Mouse (Mus musculus) urinary bladder, postnatal 36 days (tissue): Measurements from ENCODE around the gene Mas1.
"Not testable (repeated sequence)": the region's sequence is repeated elsewhere in the genome, so short reads cannot be mapped to it uniquely, and the experiment has no call there.

Experiments used
- DNase-seq, 2 experiments: peaks; one replicate each; pipeline ENCODE4 v3.0.0; 2022; ENCODE audit warnings: low spot score in 2 of 2, mixed read lengths in 1 of 2

Gene Mas1

DNA sequence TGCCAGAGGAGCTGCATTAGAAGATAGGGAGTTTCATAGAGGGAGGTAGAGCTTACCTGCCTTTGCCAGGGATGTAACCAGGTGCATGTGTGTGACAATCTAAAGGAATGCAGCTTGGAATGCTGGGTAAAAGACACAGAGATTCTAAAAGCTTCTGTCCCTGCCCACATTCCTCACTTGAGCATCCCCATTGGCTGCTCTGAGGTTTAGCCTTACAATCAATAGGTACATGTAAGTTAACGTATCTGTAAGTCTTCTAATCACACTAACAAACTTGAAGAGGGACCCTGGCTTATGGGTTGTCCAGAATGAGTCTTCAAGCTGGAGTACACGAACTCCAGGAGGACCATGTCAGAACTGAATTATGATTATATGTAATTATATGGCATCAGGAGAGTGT lies at the start of gene Mas1:
Mas1 (minus strand) TSS at position 101 of the 400 bp plus-strand sequence.
- no peak for DNase-seq

DNA sequence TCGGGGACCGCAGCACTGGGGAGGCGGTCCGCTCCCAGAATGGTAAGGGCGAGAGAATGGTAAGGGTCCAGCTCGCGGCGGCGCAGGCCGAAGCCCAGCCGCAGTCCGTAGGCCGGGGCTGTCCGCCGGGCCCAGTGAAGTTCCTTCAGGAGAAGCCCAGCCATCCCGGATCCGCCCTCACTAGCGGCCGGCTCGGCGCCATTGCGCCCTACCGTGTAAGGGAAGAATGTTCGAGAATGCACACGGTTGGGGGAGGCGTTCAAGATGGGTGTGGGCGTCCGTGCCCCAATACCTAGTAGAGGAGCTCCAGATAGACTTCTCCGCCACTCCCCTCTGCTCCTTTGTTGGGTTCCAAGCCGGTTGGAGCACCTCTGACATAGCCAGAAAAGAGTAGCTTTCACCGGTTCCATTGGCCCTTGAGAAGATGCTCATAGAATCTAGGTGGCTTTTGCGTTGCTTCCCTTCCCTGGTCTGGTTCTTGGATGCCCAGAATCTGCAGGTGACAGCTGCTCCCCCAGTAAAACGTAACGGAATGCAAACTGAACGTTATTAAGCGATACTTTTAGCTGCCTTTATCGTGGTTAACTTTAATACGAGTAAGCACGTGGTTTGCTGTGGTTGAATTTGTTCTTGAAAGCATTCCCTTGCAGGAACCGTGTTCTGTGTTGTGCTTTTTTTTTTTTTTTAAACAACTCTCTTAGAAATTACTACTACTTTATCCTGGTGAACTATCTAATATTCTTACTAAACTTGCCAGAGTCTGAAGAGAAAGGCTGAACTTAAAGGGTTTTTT lies 48.8 kb upstream of the Mas1 start:
- peak in 1 of 2 experiments; percentile 45 for DNase-seq

DNA sequence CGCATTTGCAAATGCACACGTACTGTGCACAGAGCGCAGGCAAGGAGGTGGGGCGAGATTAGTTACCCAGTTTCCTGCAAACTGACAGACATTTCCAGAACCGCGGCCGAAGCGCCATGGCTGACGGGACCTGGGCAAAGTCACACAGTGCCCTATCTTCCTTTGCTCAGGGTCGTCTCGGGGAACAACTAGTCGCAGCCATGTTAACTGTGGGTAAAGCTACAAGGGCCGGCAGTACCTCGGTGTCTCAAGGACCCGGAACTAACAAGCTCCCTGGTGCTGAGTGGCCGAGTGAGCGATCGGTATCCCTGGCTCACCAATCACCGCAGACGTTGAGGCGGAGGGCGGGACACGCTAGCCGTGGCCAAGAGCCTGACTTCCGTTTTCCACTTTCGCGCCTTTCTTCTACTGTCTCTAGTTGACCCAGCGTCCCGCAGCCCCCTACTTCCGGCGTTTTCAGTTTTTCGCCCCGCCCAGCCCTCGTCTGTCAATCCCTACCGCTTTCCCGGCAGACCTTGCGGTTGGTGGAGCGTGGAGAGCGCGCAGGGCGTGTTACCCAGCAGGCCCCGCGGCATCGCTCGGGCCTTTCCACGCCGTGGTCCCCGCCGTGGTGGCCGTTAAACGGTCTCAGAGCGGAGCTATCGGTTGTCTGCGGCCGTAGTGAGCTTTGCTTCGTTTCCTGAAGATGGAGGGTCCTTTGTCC lies 48.1 kb upstream of the Mas1 start, which contains the start of gene Mrpl18:
Mrpl18 (minus strand) TSS at position 465 of the 703 bp plus-strand sequence.
- peak; percentile 98 to 99 for DNase-seq

DNA sequence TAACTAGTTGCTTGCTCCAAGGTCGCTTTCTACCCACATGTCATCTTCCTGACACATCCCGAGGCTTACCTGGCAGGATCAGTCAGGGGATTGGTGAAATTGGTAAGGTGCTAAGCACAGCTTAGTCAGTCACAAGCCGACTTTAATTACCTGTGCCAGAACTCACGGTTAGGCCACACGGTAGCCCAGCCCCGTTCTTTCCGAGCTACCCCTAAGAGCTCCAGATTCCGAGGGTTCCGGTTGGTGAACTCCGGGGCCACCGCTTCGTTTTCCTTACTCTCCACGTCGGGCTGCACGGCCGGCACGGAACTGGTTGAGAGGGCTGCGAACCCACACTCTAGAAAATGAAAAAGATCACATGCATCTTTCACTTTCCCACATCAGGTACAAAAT lies 47.5 kb upstream of the Mas1 start, which contains the start of gene Tcp1:
Tcp1 (plus strand) TSS at position 214 of the 393 bp plus-strand sequence.
- DNase-seq: no peak

DNA sequence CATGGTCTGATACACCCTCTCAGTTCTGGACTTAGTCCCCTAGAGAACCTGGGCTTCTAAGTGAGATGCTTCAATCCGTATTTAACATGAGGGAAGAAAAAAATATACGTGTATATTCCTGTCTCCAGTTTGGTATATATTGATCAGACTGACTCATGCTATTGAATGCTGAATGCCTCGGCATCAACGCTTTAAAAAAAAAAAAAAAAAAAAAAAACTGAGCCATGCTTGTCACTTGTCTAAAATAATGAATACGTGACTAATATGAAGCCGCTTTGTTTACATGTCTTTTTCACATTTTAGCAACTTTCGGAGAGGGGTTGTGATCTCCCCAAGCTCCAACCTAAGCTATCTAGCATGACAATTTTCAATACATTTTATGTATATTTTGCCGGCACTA lies 42.4 kb upstream of the Mas1 start:
- no peak for DNase-seq

DNA sequence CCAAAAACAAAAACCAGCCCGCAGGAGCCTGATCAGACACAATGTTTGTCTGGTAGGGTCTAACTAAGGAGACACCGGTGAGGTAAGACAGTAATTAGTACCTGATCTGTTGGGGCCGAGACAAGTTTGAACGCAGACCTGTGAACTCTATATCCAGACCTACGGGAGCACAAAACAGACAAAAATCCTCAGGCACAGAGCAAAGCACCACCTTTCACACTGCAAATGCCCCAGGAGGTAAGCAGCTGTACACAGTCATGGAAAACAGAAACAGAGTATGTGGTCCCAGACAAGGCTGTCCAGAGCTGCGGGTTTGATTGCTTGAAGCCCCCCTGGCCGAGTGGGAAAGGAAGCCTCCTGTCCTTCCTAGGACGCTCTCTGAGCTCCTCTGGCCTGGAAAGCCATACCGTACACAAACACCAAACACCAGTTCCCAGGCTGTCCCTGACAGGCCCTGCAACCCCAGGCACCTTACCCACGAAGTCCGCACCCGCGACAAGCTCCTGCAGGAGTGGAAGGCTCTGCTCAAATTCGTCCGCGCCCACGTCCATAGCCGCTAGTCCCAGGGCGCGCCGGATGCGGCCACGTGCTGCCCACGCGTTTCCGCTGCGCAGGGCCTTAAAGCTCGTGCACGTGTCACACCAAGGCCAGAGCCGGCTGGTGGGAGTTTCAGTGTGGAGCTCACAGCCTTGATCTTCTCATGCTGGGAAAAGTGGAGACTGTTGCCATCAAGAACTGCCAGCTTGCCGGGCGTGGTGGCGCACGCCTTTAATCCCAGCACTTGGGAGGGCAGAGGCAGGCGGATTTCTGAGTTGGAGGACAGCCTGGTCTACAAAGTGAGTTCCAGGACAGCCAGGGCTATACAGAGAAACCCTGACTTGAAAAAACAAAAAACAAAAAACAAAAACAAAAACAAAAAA lies 41.7 kb upstream of the Mas1 start, which contains the start of gene Pnldc1:
Pnldc1 (minus strand) TSS at position 870 of the 920 bp plus-strand sequence.
- DNase-seq: no peak

DNA sequence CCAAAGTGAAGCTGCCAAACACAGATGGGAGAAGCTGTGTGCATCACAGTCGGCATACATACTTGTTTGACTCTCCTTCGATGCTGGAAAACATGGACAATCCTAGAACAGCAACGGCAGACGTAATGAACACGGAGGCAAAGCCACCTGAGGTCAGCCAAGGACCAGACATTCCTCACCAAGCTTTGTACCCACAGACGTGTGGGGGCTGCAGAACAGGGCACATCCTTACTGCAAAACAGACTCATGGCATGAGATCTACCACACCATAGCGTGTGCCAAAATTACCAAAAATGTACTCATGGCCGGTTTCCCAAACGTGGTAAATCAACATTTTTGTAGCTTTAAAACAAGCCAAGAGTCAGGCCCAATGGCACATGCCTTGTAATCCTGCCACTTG lies 38.5 kb upstream of the Mas1 start:
- DNase-seq: no peak

DNA sequence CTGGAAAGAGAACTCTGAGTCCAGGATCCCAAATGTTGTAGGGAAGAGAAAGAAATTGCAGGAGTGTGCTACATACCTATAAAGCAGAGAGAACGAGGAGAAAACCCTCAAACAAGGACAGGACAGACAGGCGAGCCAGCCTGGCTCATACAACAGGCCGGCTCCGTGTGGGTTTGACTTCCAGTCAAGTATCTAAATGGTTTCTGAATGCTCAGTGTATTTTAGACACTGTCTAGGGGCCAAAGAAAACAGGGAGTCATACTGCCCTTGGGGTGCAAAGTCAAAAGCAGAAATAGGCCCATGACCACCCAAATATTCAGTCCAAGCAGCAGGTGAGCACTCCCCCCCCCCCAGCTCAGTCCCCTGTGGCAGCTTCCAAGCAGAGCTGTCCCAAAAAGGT lies 37.9 kb upstream of the Mas1 start:
- DNase-seq: no peak

DNA sequence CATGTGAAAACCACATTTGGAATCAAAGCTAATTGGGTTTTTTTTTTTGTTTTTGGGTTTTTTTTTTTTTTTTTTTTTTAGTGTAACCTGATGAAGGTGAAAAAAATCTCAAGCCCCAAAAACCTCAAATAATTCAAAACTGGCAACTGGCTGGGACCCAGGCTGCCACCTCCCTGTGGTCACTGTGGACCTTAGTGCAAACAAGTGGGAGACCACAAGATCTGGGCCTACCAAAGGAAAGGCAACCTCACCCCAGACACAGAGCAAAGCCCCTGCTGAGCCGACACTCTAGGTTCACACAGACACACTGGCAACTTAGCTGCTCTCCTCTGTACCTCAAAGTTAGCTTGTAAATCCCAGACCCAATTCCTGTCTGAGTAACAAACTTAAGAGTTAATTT lies 36.4 kb upstream of the Mas1 start:
- no peak for DNase-seq

DNA sequence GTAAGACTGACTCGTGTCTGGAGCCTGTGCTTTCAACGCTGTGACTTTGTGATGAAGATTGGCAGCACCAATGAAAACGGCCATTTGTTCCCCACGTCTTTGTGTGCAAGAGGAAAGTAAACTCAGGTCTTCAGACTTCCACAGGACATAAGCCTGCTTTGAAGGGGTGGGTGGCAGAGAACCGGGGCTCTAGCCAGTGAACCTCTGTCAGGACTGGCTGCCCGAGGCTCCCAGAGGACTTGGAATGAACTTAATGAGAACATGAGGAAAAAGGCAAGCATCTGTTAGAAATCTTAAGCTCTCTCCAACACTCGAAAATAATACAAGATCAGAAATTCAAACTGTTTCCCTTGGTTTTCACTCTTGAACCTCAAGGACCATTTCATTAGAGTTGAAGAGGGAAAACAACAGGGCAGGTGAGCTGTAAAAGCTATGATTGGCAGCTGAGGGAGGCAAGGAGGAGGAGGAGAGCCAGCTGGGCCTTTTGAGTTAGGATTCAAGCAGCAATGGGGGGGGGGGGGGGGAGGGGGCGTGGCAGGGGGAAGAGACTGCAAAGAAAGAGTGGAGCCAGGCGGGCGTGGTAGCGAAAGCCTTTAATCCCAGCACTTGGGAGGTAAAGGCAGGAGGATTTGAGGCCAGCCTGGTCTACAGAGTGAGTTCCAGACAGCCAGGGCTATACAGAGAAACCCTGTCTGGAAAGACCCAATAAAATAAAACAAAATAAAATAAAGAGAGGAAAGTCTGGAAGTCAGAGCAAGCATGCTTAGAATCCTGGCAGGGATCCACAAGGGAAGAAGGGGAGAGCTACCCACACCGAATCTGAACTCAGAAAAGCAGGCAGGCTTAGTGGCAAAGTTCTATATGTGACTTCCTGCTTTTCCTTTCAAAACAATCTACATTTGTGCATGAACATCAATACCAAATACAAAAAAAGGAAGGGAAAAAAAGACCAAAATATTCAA lies 35.7 kb upstream of the Mas1 start:
- no peak for DNase-seq

DNA sequence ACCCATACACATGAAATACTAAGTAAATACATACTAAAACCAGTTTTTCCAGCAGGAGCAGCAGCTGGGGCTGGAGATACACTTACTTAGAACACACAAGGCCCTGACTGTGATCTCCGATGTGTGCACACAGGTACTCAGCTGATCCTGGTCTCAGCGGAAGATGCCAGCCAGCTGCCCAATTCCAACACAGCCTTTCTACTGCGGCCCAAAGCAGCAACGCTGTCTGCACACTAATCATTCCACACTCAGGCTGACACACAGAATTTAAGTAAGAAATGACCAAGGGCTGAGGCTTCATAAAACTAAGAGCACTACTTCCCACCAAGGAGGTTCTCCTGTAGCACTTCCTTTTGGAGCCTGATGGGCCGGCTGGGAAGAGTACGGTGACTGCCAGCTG lies 34.3 kb upstream of the Mas1 start:
- DNase-seq: no peak

DNA sequence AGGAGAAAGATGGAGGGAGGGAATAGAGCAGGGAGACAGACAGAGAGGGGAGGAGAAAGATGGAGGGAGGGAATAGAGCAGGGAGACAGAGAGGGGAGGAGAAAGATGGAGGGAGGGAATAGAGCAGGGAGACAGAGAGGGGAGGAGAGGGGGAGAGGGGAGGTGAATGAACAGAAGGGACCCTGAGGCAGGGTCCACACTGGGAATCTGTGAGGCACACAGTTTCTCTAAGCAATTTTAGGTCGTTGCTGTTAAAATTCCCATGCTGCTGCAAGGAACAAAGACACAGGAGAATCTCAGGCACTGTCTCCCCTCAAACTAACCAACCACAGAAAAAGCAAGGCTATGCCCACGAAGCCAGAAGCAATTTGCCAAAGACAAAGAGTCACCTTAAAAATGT lies 30.7 kb upstream of the Mas1 start:
- DNase-seq: not testable (repeated sequence)

DNA sequence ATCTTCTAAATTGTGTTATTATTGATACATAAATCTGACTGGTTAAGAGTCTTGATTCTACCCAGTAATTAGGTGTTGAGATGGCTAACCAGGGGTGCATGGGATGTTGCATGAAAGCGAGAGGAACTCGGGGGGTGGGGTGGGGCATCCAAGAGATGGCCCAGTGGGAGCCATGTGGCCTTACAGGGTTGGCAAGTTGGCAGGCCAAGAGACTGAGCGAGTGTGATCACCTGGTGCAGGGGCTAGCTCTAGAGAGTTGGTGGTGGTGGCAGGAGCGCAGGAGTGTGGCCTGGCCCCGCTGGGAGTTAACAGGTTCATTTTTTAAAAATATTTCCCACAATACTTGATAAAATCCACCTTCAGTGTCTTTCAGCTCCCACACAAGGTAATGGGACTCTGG lies 29.7 kb upstream of the Mas1 start:
- no peak for DNase-seq

DNA sequence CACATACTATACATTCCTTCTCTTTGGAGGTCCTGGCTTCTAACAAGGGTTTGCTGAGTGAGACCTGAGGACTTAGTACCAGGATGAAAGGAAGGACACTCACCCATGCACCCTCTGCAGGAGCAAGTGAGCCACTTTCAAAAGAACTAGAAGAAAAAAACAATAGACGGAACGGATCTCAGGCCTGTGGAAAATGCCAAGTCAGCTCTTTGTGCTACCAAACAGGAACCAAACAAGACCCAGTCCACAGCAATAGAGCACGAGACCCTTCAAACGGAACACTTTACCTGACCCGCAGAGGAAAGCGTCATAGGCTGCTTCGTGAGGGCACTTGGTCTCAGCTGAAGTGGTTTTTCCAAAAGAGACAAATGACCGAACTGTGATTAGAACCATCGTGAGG lies 24.1 kb upstream of the Mas1 start:
- DNase-seq: no peak

DNA sequence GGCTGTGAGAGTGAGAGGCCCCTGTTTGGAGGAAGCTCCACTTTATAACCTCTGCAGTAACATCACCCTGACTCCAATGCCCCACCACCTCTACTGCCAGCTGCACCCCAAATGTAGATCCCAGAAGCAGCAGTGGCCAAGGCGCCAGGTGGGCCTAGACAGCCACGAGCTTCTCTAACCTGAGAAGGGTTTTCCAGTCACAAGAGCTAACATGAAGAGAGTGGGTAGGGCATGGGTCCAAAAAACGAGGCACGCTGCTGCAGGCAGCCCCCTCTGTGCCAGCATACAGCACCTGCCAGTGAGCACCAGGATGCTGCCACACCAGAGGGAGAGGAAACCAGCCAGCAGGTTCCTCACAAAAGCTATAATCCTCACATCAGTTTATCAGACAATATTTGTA lies 23.1 kb upstream of the Mas1 start:
- no peak for DNase-seq

DNA sequence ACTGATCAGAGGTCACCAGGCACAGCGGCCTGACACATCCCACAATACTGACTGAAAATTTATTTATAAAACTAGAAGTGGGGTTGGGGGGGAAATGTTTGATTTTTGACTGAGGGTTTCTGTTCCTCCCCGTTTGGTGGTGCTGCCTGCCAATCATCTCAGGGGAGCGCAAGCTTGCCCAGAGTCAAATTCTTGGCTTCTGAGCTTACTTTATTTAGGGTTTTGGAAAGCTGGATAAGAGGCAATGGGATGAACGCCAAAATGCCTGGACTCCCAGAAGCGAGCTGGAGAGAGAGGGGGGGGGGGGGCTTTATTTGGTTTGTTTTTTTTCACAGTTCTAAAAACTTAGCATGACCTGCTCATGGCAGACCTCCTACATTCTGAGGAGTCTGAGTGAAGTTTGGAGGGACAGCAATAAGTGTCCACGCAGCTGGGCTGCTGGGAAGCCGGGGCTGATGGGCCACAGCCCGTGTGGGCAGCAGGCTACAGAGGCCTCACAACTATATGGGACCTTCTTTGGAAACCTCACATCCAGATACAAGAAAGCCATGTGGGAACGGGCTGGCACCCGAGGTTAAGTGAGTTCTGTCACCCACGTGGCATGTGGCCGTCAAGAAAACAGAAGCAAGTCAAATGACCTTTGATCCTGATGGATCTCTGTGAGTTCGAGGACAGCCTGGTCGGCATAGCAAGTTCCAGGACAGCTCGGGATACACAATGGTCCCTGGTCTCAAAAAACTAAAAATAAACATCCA lies 19.3 kb upstream of the Mas1 start:
- no peak for DNase-seq

DNA sequence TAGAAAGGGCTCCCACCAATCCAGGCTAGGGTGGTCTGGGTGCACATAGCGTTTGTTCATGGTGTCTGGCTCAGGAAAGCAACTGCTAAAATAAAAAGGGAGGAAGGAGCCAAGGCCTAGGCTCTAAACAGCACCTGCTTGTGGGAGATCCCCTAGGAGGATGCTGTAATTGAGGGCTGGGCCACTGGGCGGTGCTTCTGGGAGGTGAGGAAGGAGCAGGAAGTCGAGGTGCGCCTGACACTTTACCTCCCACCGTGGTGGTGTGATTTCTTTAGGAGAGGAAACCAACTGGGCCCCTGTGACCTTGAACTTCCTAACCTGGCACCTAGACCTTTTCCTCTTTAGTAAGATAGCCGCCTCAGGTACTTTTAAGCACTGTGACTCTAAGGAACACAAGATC lies 18.7 kb upstream of the Mas1 start:
- no peak for DNase-seq

DNA sequence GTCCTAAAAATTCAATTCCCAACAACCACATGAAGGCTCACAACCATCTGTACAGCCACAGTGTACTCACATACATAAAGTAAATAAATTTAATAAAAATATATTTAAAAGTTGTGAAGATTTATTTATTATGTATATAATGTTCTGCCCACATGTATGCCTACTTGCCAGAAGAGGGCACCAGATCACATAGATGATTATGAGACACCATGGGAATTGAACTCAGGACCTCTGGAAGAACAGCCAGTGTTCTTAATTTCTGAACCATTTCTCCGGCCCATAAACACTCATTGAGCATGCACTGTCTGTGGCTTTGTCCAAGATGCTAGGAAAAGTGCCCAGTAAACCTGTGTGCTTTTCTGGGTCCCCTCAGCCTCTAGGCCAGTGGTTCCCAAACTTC lies 13.3 kb upstream of the Mas1 start:
- DNase-seq: no peak

DNA sequence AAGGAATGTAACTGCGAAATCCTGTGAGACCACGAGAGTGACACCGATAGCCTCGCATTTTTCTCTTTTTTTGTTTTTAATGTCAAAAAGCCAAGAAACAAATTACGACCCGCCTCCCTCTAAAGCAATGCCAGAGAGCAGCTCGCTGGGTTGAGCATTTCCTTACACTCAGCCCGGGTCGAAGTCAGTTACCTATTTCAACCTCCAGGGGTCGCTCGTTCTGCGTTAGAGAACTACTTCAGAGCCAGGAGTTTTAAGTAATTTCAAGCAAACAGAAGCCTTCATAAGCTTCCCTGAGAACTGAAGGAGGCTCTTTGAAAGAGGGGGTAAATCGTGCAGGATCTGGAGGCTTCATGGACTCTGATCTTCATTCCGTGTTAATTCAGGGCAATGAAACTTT lies 12.2 kb upstream of the Mas1 start:
- peak; percentile 76 to 84 for DNase-seq

DNA sequence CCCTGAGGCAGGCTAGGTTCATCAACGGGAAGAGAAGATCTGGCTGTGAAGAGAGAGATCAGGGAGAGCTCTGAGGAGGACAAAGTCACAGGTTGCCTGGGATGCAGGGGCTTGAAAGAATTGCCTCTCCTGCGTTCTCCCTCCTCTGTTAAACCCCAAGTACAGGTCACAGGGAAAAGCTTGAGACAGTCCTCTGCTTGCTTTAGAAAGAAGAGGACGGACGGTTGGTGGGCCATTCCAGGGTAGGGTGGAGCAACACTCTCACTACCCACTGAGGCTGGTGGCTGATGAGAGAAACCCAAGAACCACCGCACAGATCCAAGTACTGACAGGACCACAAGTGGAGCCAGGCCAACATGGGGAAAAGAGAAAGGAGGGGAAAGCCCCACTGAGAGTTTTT lies 7.8 kb upstream of the Mas1 start, which contains the start of gene Mrgprh:
Mrgprh (plus strand) TSS at position 301 of the 400 bp plus-strand sequence.
- no peak for DNase-seq
